Mouse (Mus musculus) B cell, adult 2 months (primary cell): ENCODE data around the gene Agap3.

Experiments
- DNase-seq, 2 experiments: peaks; one replicate each; pipeline ENCODE4 v3.0.0; 2022

Agap3 gene

DNA sequence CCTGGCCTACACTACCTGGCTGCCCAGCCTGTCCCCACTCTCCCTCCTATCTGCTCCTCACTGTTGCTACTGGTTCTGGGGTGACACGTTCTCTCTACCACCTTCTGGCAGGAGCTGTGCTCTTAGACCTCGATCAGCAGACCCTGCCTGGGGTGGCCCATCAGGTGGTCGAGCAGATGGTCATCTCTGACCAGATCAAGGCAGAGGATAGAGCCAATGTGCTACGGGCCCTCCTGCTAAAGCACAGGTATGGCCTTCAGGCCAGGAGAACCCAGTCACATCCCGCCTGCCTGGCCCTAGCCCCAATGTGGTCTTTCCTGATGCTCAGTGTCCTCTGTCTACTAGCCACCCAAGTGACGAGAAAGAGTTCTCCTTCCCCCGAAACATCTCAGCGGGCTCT lies 18.0 kb upstream of the Agap3 start:
- DNase-seq: no peak

- no peak for DNase-seq
These were observed 10.8 kb upstream of the Agap3 start for GRCm38 (mm10) chr5:24441187-24441586.

GRCm38 (mm10) chr5:24442029-24442428 lies 9.9 kb upstream of the Agap3 start:
- DNase-seq: no peak

GRCm38 (mm10) chr5:24443204-24443603 lies 8.8 kb upstream of the Agap3 start:
- no peak for DNase-seq

- DNase-seq: no peak
These were observed 8.1 kb upstream of the Agap3 start for GRCm38 (mm10) chr5:24443927-24444326.

DNA sequence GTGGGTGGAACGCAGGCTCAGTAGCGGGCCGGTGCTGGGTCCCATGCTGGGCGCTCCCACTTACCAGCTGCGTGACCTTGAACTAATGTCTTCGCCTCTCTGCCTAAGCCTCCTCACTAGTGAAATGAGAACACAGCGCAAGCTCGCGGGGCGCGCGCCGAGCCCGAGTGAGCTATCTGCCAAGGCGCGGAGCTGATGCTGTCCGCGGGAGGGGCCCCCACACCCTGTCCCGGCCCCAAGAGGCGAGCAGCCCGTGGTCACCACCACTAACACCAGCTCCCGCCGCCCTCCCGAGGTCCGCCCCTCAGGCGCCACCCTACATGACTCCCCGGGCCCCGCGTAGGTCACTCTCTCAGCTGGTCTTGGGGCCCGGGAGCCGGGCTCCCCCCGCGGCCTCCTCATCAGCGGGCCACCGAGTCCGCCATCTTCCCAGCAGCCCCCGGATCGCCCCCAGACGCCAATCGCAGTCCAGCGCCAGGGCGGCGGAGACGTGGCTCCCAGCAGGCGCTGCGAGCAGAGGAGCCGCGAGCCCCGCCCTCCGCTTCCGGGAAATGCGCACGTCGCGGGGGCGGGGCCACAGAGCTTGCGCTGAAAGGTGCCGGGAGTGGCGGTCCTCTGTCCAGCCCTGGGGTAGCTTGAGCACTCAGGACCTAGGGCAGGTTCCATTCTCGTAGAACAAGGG lies 7.1 kb upstream of the Agap3 start, which contains the start of gene Fastk:
Fastk (minus strand) TSS at position 542 of the 682 bp plus-strand sequence.
- peak; percentile 93 to 94 for DNase-seq

GRCm38 (mm10) chr5:24445428-24446080 lies 6.4 kb upstream of the Agap3 start:
- DNase-seq: no peak

DNA sequence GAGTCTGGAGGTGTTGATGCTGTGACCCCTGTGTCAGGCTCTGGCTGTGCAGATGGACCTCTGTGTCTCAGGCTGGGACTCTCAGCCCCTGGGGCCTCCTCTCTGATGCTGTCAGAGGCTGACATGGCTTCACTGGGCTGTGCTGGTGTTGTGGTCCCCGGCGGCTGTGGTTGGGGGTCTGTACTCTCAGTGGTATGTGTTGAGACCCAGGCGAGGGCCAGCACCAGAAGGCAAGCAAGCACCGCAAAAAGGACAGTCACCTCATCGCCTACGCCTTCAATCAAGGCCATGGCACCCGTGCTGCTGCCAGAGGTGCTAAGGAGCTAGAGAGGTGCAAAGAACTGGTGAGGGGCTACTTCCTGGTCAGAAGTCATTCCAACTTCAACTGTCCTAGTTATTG lies 5.3 kb upstream of the Agap3 start:
- no peak for DNase-seq

GRCm38 (mm10) chr5:24447624-24448298 lies 4.2 kb upstream of the Agap3 start, which contains the start of gene Tmub1:
TSS of gene Tmub1 (minus strand) at chr5:24447854.
- peak; percentile 85 to 86 for DNase-seq

DNA sequence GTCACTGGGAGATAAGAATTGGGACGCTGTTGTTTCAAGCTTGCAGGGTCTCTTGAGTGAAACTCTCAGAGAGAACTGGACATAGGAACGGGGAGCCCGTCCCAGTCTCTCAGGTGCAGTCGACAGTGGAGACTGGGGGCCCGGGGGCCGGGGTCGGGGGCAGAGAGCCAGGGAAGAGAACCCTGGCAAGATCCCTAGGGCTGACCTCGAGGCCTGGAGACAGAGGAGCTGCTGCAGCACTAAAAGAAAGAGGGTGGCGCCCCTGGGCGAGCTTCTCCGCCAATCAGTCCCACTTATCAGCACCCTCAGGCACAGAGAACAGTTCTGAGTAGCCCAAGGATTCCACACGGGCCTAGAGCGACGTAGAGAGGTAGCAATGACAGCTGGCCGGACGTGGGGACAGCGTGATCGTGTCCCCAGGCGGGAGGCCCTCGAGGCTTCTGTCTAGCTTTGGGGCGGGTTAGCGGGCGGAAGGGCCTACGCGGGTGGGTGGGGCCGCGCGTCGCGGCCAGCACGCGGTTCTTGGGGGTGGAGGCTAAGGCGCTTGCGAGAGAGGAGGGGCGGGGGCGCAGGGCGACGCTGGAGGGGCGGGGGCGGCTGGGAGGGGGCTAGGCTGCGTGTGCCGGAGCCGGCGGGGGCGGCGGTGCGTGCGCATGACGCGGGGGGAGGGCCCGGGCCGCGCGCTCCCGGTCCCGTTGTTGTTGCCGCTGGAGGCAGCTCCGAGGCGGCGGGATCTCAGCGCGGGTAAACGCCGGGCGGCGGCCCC lies 530 bp upstream of the Agap3 start:
- DNase-seq: peak; percentile 74 to 78

- peak; percentile 19 to 26 for DNase-seq
These were observed 785 bp downstream of the Agap3 start for GRCm38 (mm10) chr5:24452691-24453233.

GRCm38 (mm10) chr5:24453283-24453984 lies 1.5 kb downstream of the Agap3 start:
- DNase-seq: no peak

- no peak for DNase-seq
These were observed 2.0 kb downstream of the Agap3 start for GRCm38 (mm10) chr5:24453985-24454303.

DNA sequence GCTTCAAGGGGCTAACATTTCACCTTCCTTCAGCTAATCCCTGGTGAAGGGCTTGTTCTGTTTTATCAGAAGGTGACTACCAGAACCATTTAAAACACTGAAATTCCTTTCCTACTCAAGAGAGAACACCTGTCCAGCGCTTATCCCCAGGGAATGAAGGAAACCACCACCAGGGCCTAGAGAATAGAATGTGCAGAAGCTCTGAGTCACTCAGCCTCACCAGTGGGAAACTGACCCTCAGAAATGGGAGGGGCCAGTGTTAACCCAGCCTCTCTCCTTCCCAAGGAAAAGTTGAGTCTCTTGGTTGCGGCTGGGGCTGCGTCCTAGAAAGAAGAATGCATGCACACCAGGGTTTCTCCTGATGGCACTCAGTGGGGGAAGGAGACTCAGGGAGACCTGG lies 3.1 kb downstream of the Agap3 start:
- DNase-seq: no peak

GRCm38 (mm10) chr5:24455613-24456012 lies 3.6 kb downstream of the Agap3 start:
- no peak for DNase-seq

GRCm38 (mm10) chr5:24466762-24467161 lies 14.8 kb downstream of the Agap3 start:
- no peak for DNase-seq

DNA sequence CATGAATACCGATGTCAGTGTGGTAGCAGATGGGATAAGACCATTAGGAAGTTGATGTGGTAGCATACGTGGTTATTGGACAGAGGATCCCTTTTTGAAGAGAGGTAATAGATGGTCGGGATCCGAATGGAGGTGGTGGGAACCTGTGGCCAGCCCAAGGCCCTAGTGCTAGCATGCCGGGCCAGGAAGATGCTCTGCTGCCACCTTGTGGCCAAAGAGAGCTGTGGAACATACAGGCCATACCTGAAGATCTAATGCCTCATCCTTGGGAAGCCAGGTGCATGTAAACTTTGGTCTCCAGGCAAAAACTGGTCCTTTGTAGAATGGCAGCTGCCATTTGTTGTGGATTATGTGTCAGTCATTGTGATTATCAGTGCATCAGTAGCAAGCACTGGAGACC lies 18.6 kb downstream of the Agap3 start:
- DNase-seq: peak; percentile 82 to 84

DNA sequence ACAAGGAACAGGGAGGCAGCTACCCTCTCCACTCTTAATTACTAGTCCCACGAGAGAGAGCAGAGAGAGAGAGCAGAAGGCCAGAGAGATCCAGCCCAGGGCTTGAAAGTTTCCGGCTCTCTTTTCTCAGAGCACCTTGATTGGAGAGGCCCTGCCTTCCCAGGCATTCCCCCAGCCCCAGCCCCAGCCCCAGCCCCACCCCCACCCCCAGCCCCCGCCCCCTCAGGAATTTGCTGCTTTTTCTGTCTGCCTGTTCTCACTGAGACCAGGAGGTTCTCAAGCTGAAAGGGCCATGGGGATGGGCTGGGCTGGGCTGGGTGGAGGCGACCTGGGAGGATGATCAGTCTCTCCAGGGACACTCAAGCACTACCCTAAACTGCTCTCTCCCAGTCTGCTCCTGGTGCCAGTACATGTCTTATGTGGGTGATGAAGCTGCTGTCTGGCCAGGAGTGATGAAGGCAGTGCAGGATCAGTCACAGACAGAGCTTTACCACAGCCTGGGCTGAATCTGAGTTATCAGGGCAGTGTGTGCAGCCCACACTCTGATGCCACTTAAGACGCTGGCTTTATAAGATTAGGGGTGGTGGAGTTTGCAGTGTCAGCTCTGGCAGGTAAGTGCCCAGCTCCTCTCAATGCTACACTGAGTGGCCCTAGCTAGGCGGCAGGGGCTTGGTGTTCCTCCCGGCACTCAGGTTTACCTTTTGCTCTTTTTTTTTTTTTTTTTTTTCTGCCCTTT lies 21.1 kb downstream of the Agap3 start:
- no peak for DNase-seq

GRCm38 (mm10) chr5:24474025-24474722 lies 22.2 kb downstream of the Agap3 start:
- no peak for DNase-seq

- peak; percentile 32 to 37 for DNase-seq
These were observed 22.8 kb downstream of the Agap3 start for GRCm38 (mm10) chr5:24474723-24475261.
